Mouse (Mus musculus) ES-Bruce4 (cell line): Measurements from ENCODE around the gene Ccdc97. TPM values are rescaled to one million over a fixed set of nuclear protein-coding genes. Genes with fewer than 3 reads are reported as not detected.

Experiments
- H3K27ac ChIP-seq: 2 replicates; pipeline ENCODE4 v1.5.1; 2012; ENCODE audit warnings: low read length, inconsistent platforms; ENCODE audit not compliant: insufficient read depth
- H3K27me3 ChIP-seq: 2 replicates; pipeline ENCODE4 v1.6.1; 2012; ENCODE audit warnings: mild to moderate bottlenecking, low read length, inconsistent platforms; ENCODE audit not compliant: control insufficient read depth, poor library complexity, insufficient read depth, severe bottlenecking
- H3K36me3 ChIP-seq: 2 replicates; pipeline ENCODE4 v1.6.1; 2012; ENCODE audit warnings: inconsistent platforms, mild to moderate bottlenecking, low read length, moderate library complexity; ENCODE audit not compliant: control insufficient read depth, poor library complexity, insufficient read depth, severe bottlenecking
- H3K4me1 ChIP-seq: one replicate; pipeline ENCODE4 v1.8.1; 2011; ENCODE audit warnings: low read length; ENCODE audit not compliant: control insufficient read depth, insufficient read depth
- H3K4me3 ChIP-seq: 2 replicates; pipeline ENCODE4 v1.5.1; 2011; ENCODE audit warnings: low read depth, mild to moderate bottlenecking, low read length
- H3K9ac ChIP-seq: 2 replicates; pipeline ENCODE4 v1.6.1; 2012; ENCODE audit warnings: low read depth, mild to moderate bottlenecking, inconsistent platforms; ENCODE audit not compliant: poor library complexity, severe bottlenecking
- H3K9me3 ChIP-seq: replicated peaks from 2 replicates; pipeline ENCODE4 v1.6.1; 2012; ENCODE audit warnings: mild to moderate bottlenecking, low read length, inconsistent platforms; ENCODE audit not compliant: control insufficient read depth, poor library complexity, insufficient read depth, severe bottlenecking
- CTCF ChIP-seq: IDR thresholded peaks from one replicate; pipeline ENCODE4 v1.8.1; 2011; ENCODE audit warnings: low read depth, low read length
- EP300 ChIP-seq: IDR thresholded peaks from 2 replicates; pipeline ENCODE4 v1.6.1; 2011; ENCODE audit warnings: low read depth, low read length; ENCODE audit not compliant: insufficient read depth
- POLR2A ChIP-seq: IDR thresholded peaks from one replicate; pipeline ENCODE4 v1.8.1; 2011; ENCODE audit warnings: low read length; ENCODE audit not compliant: insufficient read depth
- polyA plus RNA-seq: library from polyadenylated mRNA; stranded (reverse); fragments of >200 nt; gene quantifications from 2 replicates; pipeline ENCODE4 v1.2.4, GENCODE M21; 2011; ENCODE audit warnings: low read depth; ENCODE audit not compliant: missing spikeins, insufficient read depth, insufficient read length

The Ccdc97 gene
- polyA plus RNA-seq, result 43.4 and 46.9 TPM in 2 replicates

GRCm38 (mm10) chr7:25718788-25719417 lies at the start of gene Ccdc97:
TSS of gene Ccdc97 (minus strand) at chr7:25719088.
- Histone ChIP-seq H3K4me3 (peak within 1 kb of the TSS; percentile 97), H3K9me3 (no peaks in the 10 kb centered on the region), H3K27ac (peak within 1 kb of the TSS; percentile 70), H3K9ac (peak within 1 kb of the TSS; percentile 68), H3K4me1 (no peaks in the 10 kb centered on the region), H3K27me3 (no peaks in the 10 kb centered on the region), H3K36me3 (peaks cover 24% of the 10 kb centered on the region)
- no peak for TF ChIP-seq CTCF
- peak; percentile 28 for TF ChIP-seq POLR2A
- TF ChIP-seq EP300, result no peak

- no peaks in the 10 kb centered on the region for H3K36me3 ChIP-seq
- TF ChIP-seq POLR2A, result no peak
- H3K9me3 ChIP-seq, result no peaks in the 10 kb centered on the region
- H3K4me3 ChIP-seq, result no peak overlapping the region
- no peak overlapping the region for H3K27ac ChIP-seq
- H3K4me1 ChIP-seq, result peaks cover under 1% of the 10 kb centered on the region
- no peak overlapping the region for H3K9ac ChIP-seq
- H3K27me3 ChIP-seq, result no peaks in the 10 kb centered on the region
Measured at GRCm38 (mm10) chr7:25768229-25768628, 49.3 kb upstream of the Ccdc97 start.

- peaks cover 2% of the 10 kb centered on the region for H3K4me1 ChIP-seq
- H3K36me3 ChIP-seq, result no peaks in the 10 kb centered on the region
- no peak overlapping the region for H3K4me3 ChIP-seq
- TF ChIP-seq POLR2A (no peak), CTCF (no peak), EP300 (no peak)
- no peaks in the 10 kb centered on the region for H3K9me3 ChIP-seq
- H3K27me3 ChIP-seq, result no peaks in the 10 kb centered on the region
- no peak overlapping the region for H3K27ac ChIP-seq
- H3K9ac ChIP-seq, result no peak overlapping the region
Measured at GRCm38 (mm10) chr7:25766108-25766507, 47.2 kb upstream of the Ccdc97 start.

GRCm38 (mm10) chr7:25764221-25764620 lies 45.3 kb upstream of the Ccdc97 start:
- Histone ChIP-seq H3K4me3 (no peak overlapping the region), H3K36me3 (no peaks in the 10 kb centered on the region), H3K4me1 (peaks cover 2% of the 10 kb centered on the region), H3K9me3 (no peaks in the 10 kb centered on the region), H3K27me3 (no peaks in the 10 kb centered on the region), H3K27ac (no peak overlapping the region), H3K9ac (no peak overlapping the region)
- TF ChIP-seq POLR2A, result no peak
- TF ChIP-seq EP300, result no peak
- TF ChIP-seq CTCF, result no peak

- no peak for TF ChIP-seq CTCF
- no peak for TF ChIP-seq EP300
- no peak for TF ChIP-seq POLR2A
- H3K9ac ChIP-seq, result no peak overlapping the region
- no peak overlapping the region for H3K4me3 ChIP-seq
- no peaks in the 10 kb centered on the region for H3K36me3 ChIP-seq
- no peak overlapping the region for H3K27ac ChIP-seq
- H3K9me3 ChIP-seq, result no peaks in the 10 kb centered on the region
- no peaks in the 10 kb centered on the region for H3K27me3 ChIP-seq
- peaks cover 2% of the 10 kb centered on the region for H3K4me1 ChIP-seq
Measured at GRCm38 (mm10) chr7:25763678-25764077, 44.8 kb upstream of the Ccdc97 start.

GRCm38 (mm10) chr7:25761354-25761753 lies 42.5 kb upstream of the Ccdc97 start:
- H3K4me3 ChIP-seq, result no peak overlapping the region
- H3K9ac ChIP-seq, result no peak overlapping the region
- H3K9me3 ChIP-seq, result no peaks in the 10 kb centered on the region
- no peaks in the 10 kb centered on the region for H3K27me3 ChIP-seq
- no peaks in the 10 kb centered on the region for H3K36me3 ChIP-seq
- TF ChIP-seq CTCF, result no peak
- TF ChIP-seq POLR2A, result no peak
- TF ChIP-seq EP300, result no peak
- no peak overlapping the region for H3K27ac ChIP-seq
- H3K4me1 ChIP-seq, result peaks cover 2% of the 10 kb centered on the region
